In the genomic region with DNA sequence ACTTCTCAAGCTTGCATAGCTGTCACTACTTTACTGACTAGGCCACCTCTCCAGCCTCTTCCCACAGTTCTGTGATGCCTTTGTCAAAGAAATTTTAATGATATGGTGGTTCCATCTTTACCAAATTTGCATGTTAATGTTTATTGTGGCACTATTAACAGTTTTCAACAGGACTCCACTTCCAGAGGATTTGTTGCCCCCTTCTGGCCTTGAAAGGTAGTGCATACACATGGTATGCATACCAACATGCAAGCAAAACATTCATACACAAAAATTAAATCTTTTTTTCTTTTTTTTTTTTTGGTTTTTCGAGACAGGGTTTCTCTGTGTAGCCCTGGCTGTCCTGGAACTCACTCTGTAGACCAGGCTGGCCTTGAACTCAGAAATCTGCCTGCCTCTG, we compare ENCODE assay signal across 1 mouse cellular context.
TF ChIP-seq lines count a peak whose summit lies in the region.

No protein-coding gene starts in this region.

TF ChIP-seq in ES-E14, 5 proteins besides CTCF, POLR2A, EP300 and RAD21 (continued from another document):
- TF ChIP-seq HCFC1 (IDR thresholded peaks at IDR 0.05; ENCODE audit: borderline replicate concordance, insufficient read depth, low read length), result no peak
- peak; percentile 18; the same call in 1 of the 2 replicates for TF ChIP-seq ZC3H11A (IDR thresholded peaks at IDR 0.05; ENCODE audit: borderline replicate concordance, low read depth, low read length)
